Mouse (Mus musculus) T-helper 17 cell (primary cell): ENCODE data around the gene D2hgdh.
"Not testable (repeated sequence)": the region's sequence is repeated elsewhere in the genome, so short reads cannot be mapped to it uniquely, and the experiment has no call there.

ENCODE experiments used
- in situ Hi-C, 2 experiments: fragments of 300-600 bp; cut with MboI, MseI; formaldehyde crosslinking; loops; 1 replicate in 1 of 2; 2 replicates in 1 of 2; pipeline ENCODE4 v1.15.1; 2025; ENCODE audit warnings: high pct_unique_total_duplicates in 2 of 2

Gene D2hgdh

DNA sequence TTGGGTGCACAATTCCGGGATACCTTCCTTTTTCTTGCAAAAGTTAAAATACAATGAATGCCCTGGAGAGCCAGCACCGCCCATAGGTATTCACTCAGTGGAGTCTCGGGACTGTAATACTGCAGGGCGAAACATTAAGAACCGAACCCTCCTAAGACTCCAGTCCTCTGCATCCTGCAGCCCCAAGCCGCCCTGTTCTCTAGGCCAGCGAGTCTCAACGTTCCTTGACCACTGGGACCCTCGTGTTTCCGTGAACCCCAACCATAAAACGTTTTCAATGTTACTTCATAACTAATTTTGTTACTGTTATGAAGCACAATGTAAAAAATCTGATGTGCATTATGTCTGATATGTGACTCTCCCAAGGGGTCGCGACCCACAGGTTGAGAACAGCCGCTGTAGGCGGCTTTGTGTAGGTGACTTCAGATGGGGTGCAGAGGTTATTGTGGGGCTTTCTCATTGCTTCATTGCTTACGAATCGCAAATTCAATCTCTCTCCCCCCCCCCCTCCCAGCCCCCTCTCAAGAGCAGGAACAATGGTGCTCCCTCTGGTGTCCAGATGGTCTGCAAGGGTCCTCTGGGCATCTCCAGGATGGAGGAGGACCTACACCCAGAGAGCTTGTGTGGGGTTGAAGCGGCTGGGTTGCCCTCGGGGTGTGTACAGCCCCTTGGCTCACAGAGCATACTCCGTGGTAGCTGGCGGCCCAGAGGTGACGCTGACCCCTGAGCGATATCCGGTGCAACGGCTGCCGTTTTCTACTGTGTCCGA, 1.2 kb downstream of the D2hgdh start:
- in situ Hi-C loops, result loop anchor here in 1 of 2 experiments (25.0 kb wide), 1 partner anchor 1836 kb away; the partner anchor contains the start of gene St8sia4

DNA sequence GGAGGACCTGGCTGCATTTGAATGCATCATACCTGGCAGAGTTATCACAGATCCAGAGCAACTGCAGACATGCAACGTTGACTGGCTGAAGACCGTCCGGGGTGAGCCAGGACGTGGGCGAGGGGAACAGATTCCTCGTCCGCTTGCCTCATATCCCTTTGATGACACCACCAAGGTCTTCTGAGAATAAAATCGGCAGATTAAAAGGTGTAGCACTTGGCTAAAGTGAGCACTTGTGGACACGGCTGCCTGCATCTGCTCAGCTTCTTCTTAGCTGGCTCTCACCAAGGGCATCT, 1.8 kb downstream of the D2hgdh start:
- in situ Hi-C loops, result loop anchor here in 1 of 2 experiments (25.0 kb wide), 1 partner anchor 1836 kb away; the partner anchor contains the start of gene St8sia4

GRCm38 (mm10) chr1:93832754-93833360, 8.1 kb downstream of the D2hgdh start:
- in situ Hi-C loops, result loop anchor here in 1 of 2 experiments (25.0 kb wide), 1 partner anchor 1829 kb away; the partner anchor contains the start of gene St8sia4

- in situ Hi-C loops, result loop anchor here in 1 of 2 experiments (25.0 kb wide), 1 partner anchor 1828 kb away; the partner anchor contains the start of gene St8sia4
Observed at GRCm38 (mm10) chr1:93834671-93835150, 10.0 kb downstream of the D2hgdh start.

GRCm38 (mm10) chr1:93835211-93835610, 10.5 kb downstream of the D2hgdh start:
- in situ Hi-C loops, result loop anchor here in 1 of 2 experiments (25.0 kb wide), 1 partner anchor 1827 kb away; the partner anchor contains the start of gene St8sia4

GRCm38 (mm10) chr1:93835876-93836531, 11.3 kb downstream of the D2hgdh start:
- in situ Hi-C loops, result loop anchor here in 1 of 2 experiments (25.0 kb wide), 1 partner anchor 1826 kb away; the partner anchor contains the start of gene St8sia4

GRCm38 (mm10) chr1:93836532-93836913, 11.8 kb downstream of the D2hgdh start:
- in situ Hi-C loops, result loop anchor here in 1 of 2 experiments (25.0 kb wide), 1 partner anchor 1826 kb away; the partner anchor contains the start of gene St8sia4

DNA sequence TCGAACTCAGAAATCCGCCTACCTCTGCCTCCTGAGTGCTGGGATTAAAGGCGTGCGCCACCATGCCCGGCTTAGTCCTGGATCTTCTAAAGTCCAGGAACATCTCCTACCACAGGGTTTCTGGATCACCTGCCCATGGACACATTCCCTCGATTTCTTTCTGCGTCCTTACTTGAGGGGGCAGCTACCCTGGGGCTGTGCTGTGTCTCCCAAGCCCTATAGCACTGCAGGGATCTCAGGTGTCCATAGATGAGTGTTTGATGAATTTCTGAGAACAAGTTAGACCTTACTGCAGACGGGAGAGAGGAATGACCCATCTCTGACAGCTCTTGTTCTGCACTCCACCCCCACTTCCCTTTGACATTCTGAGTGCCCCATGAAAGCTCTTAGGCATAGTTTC, 12.6 kb downstream of the D2hgdh start:
- in situ Hi-C loops, result loop anchor here in 1 of 2 experiments (25.0 kb wide), 1 partner anchor 1825 kb away; the partner anchor contains the start of gene St8sia4

DNA sequence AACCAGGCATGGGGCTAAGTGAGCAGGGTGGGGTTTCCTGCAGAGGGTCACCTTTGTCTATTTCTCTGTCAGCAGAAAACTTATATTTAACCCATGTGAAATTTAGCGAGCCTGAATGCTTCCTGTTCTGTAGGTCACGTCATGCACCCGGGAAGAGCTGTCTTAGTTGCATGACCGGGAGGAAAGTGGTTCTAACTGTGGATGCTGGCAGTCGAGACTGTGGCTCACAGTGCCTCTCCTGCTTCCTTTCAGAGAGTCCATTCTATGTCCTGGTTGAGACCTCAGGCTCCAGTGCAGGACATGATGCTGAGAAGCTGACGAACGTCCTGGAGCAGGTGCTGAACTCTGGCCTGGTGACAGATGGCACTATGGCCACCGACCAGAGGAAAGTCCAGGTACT, 13.9 kb downstream of the D2hgdh start:
- in situ Hi-C loops, result loop anchor here in 1 of 2 experiments (25.0 kb wide), 1 partner anchor 1824 kb away; the partner anchor contains the start of gene St8sia4

GRCm38 (mm10) chr1:93845766-93846366, 21.2 kb downstream of the D2hgdh start:
- in situ Hi-C loops, result loop anchor here in 1 of 2 experiments (5.0 to 25.0 kb wide), 2 partner anchors 136 to 1816 kb away; partner anchors contain the start of gene St8sia4

DNA sequence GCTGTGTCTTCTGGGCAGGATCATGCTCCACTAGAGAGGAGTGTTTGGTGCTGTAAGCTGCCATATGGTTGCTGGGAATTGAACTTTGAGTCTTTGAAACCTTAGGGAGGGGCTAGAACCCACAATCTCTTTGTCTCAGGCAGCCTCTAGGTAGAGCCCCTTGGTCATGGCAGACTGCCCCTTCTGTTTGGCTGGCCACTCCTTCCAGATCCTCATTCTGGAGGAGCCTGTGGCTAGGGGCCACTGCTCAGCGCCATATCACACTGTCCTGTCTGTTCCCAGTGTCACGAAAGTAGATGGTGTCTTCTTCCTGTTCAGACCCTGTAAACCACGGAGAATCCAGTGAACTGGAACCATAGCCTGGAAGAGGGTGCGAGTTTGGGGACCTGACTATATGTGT, 31.1 kb downstream of the D2hgdh start:
- in situ Hi-C loops, result loop anchor here (5.0 kb wide), 2 partner anchors 67 to 137 kb away; partner anchors contain the start of gene Gal3st2c (in 1 of the 2)

DNA sequence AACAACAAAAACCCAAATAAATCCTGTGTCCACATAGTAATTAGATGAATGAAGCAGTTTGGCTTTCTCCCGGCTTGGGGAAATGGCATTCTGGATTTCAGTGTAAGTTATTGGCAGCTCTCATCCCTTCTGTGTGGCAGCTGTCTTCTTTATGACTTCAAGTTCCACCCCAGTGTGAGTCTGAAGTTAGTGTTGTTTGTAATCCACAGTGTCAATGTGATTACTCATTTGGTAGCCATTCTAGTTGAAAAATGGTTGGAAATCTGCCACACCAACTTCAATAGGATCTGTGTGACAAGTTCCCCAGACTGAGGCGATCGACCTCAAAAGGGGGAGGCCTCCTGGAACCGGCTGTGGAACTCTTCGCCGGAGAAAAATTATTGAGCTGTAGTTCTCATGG, 32.7 kb downstream of the D2hgdh start:
- in situ Hi-C loops, result loop anchor here (5.0 kb wide), 2 partner anchors 65 to 135 kb away; partner anchors contain the start of gene Gal3st2c (in 1 of the 2)

DNA sequence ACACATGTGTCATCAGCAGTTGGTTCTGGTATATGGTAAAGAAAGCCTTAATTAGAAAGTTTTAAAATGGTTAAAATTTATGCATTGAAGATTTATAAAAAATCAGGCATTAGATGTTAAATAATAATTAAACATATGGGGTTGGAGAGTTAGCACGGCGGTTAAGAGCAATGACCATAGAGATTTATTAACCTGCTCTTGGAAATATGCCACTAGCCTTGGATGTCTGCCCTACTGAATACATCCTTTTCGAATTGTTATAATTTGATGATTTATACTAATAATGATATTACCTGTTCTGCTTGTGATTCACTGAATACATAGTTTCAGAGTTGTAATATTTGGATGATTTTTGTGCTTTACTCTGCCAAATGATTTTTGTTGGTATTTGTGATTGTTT, 33.3 kb downstream of the D2hgdh start:
- in situ Hi-C loops, result loop anchor here (5.0 kb wide), 2 partner anchors 64 to 134 kb away; partner anchors contain the start of gene Gal3st2c (in 1 of the 2)

DNA sequence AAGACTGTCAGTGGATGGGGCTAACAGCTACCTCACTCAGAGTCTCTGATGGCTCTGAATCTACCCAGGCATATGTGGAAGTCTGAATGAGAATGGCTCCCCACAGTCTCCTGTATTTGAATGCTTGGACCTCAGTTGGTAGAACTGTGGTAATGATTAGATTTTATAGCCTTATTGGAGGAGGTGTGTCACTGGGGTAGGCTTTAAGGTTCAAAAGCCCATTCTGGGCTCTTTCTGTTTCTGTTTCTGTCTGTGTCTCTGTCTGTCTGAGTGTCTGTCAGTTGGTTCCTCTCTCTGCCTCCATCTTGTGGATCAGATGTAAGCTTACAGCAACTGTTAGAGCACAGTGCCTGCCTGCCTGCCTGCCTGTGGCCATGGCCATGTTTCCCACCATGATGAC, 34.9 kb downstream of the D2hgdh start:
- in situ Hi-C loops, result loop anchor here (5.0 kb wide), 2 partner anchors 63 to 133 kb away; partner anchors contain the start of gene Gal3st2c (in 1 of the 2)

- in situ Hi-C loops, result not testable (repeated sequence)
Observed at GRCm38 (mm10) chr1:93861048-93861447, 36.3 kb downstream of the D2hgdh start, which contains the start of gene Gal3st2. Gene Gal3st2 (plus strand): TSS chr1:93861306.

- in situ Hi-C loops, result loop anchor here (5.0 kb wide), 1 partner anchor 136 kb away; no protein-coding TSS in a partner anchor
Observed at GRCm38 (mm10) chr1:93871594-93872105, 46.9 kb downstream of the D2hgdh start.

GRCm38 (mm10) chr1:93874405-93874804, 49.7 kb downstream of the D2hgdh start:
- in situ Hi-C loops, result loop anchor here (5.0 kb wide), 1 partner anchor 133 kb away; no protein-coding TSS in a partner anchor

DNA sequence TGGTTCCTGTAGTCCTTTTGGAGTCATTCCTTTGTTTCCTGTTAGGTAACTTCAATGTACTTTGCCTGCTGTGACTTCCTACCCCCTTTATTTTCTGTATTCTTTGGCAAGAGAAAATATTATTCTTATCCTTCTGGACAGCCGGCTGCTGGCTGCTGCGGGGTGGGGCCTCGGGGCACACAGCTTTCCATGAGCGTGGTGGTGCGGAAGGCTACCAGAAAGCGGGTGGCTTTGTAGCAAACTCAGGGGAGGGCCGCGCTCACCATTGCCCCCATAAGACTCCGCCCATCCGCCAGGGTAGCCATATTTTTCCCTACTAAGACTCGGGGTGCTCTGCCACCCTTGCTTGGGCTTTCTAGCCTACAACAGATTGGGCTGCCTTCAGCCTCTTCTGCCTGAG, 57.1 kb downstream of the D2hgdh start:
- in situ Hi-C loops, result not testable (repeated sequence)

GRCm38 (mm10) chr1:93890936-93891335, 66.2 kb downstream of the D2hgdh start:
- in situ Hi-C loops, result loop anchor here (5.0 to 10.0 kb wide), 2 partner anchors 71 to 74 kb away; no protein-coding TSS in a partner anchor

DNA sequence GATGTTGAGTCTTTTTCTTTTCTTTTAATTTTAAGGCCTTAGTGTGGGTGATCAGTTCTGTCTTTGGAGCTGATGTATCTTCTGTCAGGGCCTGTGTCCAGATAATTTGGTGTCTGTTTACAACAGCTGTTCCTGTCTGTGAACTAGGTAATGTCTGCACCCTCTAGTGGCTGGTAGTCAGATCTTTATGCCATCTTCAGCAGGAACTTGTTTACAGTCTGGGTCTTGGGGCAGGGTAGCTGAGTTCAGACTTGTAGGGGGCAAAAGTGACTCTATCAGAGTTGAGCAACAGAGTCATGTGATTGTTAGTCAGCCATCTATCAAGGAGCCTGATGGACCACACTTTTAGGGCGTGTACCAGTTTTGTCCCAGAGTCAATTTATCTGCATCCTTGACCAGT, 72.7 kb downstream of the D2hgdh start:
- in situ Hi-C loops, result loop anchor here in 1 of 2 experiments (10.0 kb wide), 1 partner anchor 67 kb away; no protein-coding TSS in a partner anchor
